Mouse (Mus musculus): ENCODE measurements at regions not wholly inside any gene's neighbourhood (a gene's known extent, or its start where the extent isn't known, plus 50 kb on each side); places are given as distances from the start of the nearest gene placed in this dataset.

GRCm38 (mm10) chr1:91678789-91679188, 122.5 kb upstream of the Twist2 start:
- no peak for DNase-seq

- no peak for DNase-seq
Observed at GRCm38 (mm10) chr1:91685031-91685430, 116.2 kb upstream of the Twist2 start.

GRCm38 (mm10) chr1:91685789-91686188, 115.5 kb upstream of the Twist2 start:
- no peak for DNase-seq

- DNase-seq, result no peak
Observed at GRCm38 (mm10) chr1:91691601-91692000, 109.7 kb upstream of the Twist2 start.

GRCm38 (mm10) chr1:91692709-91693460, 108.4 kb upstream of the Twist2 start:
- no peak for DNase-seq

- DNase-seq, result no peak
Observed at GRCm38 (mm10) chr1:91697053-91697452, 104.2 kb upstream of the Twist2 start.

- DNase-seq, result no peak
Observed at GRCm38 (mm10) chr1:91701475-91701874, 99.8 kb upstream of the Twist2 start.

GRCm38 (mm10) chr1:91702021-91702420, 99.2 kb upstream of the Twist2 start:
- no peak for DNase-seq

- no peak for DNase-seq
Observed at GRCm38 (mm10) chr1:91702737-91703136, 98.5 kb upstream of the Twist2 start.

GRCm38 (mm10) chr1:91705451-91705850, 95.8 kb upstream of the Twist2 start:
- no peak for DNase-seq

GRCm38 (mm10) chr1:91708550-91709243, 92.6 kb upstream of the Twist2 start:
- DNase-seq, result no peak

GRCm38 (mm10) chr1:91709244-91709600, 92.0 kb upstream of the Twist2 start:
- DNase-seq, result peak; percentile 26

GRCm38 (mm10) chr1:91713131-91713530, 88.1 kb upstream of the Twist2 start:
- no peak for DNase-seq

GRCm38 (mm10) chr1:91714266-91714665, 87.0 kb upstream of the Twist2 start:
- peak; percentile 46 for DNase-seq

GRCm38 (mm10) chr1:91715341-91715740, 85.9 kb upstream of the Twist2 start:
- no peak for DNase-seq

- DNase-seq, result no peak
Observed at GRCm38 (mm10) chr1:91715791-91716190, 85.5 kb upstream of the Twist2 start.

GRCm38 (mm10) chr1:91716836-91717235, 84.4 kb upstream of the Twist2 start:
- DNase-seq, result no peak

- no peak for DNase-seq
Observed at GRCm38 (mm10) chr1:91717961-91718360, 83.3 kb upstream of the Twist2 start.

- DNase-seq, result no peak
Observed at GRCm38 (mm10) chr1:91729246-91729645, 72.0 kb upstream of the Twist2 start.

GRCm38 (mm10) chr1:91730281-91730680, 71.0 kb upstream of the Twist2 start:
- DNase-seq, result no peak

- DNase-seq, result no peak
Observed at GRCm38 (mm10) chr1:91731703-91732102, 69.6 kb upstream of the Twist2 start.

- no peak for DNase-seq
Observed at GRCm38 (mm10) chr1:91732461-91732861, 68.8 kb upstream of the Twist2 start.

- no peak for DNase-seq
Observed at GRCm38 (mm10) chr1:91734731-91735130, 66.5 kb upstream of the Twist2 start.

GRCm38 (mm10) chr1:91735436-91735835, 65.8 kb upstream of the Twist2 start:
- no peak for DNase-seq
